Mouse (Mus musculus): ENCODE measurements at regions not wholly inside any gene's neighbourhood (a gene's known extent, or its start where the extent isn't known, plus 50 kb on each side); places are given as distances from the start of the nearest gene placed in this dataset.

DNA sequence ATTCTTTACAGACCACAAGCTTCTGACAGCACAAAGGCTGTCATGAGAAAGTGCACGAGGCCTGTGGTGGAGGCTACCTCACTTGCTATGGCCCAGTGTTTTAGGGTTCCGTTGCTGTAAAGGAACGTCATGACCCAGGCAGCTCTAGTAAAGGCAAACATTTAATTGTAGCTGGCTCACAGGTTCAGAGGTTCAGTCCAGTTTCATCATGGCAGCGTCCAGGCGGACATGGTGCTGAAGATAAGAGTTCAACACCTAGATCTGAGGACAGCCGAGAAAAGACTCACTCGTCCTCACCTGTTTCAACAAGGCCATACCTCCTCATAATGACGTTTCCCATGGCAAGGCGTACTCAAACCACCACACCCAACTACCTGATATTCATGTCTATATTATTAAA is 132.7 kb upstream of the Foxn2 start:
- no peak for DNase-seq

DNA sequence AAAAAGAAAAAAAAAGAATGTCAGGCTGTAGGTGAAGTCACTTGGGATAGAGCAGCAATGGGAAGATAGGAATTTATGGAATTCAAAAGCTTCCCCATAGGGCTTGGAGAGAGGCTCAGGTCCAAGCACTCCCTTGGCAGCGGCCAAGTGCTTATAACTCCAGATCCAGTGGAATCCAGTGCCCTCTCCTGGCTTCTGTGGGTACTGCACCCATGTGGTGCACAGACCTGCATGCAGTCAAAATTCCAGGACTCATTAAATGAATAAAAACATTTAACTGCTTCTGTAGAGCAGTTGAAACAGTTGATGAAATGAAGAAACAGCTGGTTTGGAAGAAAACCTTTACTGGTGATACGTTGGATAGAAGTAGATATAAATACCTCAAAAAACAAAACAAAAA is 127.6 kb upstream of the Foxn2 start:
- peak; percentile 60 for DNase-seq

DNA sequence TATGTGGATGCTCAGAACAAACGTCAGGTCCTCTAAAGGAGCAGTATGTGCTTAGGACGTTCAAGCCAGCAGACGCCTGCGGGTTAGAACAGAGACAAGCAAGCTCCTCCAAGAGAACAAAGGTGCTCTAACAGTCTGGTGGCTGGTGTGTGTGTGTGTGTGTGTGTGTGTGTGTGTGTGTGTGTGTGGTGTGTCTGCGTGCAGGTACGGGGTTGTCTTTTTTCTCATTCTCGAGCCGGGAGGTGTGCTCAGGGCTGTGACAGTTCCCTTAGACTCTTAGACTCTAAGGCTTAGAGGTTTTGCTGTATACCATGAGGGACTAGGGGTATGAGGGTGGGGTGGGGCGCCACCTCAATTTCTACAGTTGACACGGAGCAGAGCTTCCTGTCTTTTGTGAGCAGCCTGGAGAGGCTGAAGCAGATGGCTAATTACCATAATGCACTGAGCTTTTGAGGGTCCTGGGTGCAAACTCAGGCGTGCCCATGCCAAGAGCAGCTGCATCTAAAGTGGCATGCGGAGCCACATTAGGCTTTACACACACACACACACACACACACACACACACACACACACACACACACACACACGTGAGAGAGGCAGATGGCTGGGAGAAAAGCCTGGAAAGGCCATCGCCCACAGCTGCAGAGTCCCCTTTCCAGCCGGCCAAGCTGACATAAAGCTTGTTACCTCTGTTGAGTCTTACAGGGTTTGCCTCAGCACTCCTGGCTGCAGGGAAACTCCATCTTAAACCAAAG is 124.1 kb upstream of the Foxn2 start:
- DNase-seq = peak; percentile 61

DNA sequence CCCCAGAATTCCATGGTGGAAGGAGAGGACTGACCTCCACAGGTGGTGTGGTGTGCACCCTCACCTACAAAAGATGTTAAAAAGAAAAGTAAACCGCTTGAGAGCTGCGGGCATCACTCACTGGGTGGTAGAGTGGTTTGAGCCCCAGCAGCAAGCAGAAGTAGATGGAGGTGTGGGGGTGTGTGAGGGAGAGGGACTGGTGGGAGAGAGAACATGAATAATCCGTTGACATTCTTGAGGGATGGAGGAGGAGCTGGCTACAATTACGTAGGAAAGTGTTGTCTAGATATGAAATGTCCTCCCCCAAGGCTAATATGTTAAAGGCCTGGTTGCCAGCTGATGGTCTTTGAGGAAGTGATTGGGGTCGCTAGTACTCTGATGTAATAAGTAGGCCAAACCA is 123.2 kb upstream of the Foxn2 start:
- DNase-seq = no peak

DNA sequence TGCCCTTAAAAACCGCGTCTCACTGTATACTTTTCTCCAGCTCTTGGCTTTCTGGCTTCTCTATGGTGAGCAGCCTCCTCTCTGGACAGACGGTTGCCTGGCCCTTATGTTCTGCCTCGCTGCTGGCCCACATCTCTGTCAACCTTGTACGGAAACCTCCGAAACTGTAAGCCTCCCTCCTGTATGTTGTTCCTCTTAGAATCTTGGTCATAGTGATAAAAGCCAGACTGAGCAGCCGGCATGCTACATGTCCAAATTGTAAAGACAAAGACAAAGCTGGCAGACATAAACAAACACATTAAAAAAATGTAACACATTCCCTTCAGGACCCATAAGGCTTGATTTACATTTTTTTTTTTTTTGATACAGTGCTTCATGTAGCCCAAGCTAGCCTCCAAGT is 122.7 kb upstream of the Foxn2 start:
- DNase-seq = no peak

DNA sequence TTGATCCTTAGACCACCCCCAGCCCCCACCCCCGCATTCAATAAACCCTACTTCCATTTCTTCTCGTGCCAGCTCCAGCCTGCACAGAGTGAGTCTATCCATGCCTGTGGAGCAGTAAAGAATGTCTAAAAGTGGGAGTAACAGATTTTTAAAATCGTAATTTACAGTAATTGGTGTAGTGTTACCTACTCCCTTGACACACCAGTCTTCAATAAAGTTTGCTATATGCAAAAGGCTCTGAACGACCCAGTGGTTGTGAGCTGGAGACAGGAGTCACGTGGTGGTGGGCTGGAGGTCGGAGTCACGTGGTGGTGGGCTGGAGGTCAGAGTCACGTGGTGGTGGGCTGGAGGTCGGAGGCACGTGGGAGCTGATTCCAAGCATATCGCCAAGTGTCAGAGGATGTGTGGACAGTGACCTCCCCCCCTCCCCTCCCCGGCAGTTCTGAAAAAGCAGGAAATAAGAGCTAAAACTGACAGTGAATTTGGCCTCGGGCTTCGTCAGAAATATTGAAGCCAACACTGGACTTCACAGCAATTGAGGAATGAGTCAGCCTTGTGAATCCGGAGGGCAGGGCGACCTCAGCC is 122.2 kb upstream of the Foxn2 start:
- no peak for DNase-seq

DNA sequence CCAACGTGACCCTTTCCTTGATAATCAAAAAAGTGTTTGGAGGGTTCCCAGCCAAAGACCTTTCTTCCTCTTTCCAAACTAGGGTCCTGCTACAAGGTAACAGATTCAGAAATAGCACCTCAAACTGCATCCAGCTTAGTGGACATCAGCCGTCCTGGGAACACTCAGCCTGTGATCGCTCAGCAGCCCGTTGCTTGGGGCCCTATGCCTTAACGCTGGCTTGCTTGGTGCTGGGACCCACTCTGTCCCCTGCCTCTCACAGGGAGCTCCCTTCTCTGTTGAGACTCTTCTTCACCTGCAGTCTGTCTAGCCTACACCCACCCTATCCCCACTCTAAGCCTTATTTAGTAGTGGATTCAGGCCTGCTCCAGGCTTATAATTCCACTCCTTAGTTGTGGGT is 121.6 kb upstream of the Foxn2 start:
- DNase-seq = no peak

DNA sequence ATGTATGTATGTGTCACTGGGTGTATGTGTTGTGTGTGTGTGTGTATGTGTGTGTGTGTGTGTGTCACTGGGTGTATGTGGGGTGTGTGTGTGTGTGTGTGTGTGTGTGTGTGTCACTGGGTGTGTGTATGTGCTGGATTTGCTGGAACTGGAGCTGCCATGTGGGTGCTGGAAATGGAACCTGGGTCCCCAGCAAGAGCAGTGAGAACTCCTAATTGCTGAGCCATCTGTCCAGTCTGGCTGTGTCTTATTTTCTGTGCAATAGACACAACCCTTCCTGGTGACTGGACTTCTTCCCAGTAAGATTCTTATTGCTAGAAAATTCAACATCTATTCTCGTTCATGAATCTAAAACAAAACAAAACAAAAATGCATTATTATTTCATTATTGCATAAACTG is 119.8 kb upstream of the Foxn2 start:
- no peak for DNase-seq

DNA sequence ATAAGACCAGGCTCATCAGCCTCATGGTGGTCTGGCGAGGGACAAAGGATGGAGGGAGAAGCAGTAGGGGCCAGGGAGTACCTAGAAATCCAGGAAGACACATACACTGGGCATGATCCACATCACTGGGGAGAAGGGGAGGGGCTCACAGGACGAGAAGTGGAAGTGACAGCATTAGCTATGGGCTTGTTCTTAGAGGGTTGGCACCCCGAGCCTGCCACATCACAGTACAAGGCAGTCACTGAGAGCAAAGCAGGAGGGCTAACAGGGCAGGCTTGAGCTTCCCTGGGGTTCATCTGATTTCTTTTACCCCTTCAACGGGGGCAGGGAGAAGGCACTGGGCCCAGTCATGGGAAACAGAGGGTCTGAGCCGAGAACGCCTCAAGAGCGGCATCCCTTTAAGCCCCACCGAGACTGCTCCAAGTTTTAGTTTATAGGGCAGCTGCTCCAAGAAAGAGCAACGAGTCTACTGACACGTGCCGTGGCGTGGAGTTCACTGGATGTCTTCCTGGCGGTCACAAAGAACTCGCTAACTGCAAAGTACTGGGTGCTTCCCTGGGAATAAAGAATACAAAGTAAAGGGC is 115.1 kb upstream of the Foxn2 start:
- no peak for DNase-seq

DNA sequence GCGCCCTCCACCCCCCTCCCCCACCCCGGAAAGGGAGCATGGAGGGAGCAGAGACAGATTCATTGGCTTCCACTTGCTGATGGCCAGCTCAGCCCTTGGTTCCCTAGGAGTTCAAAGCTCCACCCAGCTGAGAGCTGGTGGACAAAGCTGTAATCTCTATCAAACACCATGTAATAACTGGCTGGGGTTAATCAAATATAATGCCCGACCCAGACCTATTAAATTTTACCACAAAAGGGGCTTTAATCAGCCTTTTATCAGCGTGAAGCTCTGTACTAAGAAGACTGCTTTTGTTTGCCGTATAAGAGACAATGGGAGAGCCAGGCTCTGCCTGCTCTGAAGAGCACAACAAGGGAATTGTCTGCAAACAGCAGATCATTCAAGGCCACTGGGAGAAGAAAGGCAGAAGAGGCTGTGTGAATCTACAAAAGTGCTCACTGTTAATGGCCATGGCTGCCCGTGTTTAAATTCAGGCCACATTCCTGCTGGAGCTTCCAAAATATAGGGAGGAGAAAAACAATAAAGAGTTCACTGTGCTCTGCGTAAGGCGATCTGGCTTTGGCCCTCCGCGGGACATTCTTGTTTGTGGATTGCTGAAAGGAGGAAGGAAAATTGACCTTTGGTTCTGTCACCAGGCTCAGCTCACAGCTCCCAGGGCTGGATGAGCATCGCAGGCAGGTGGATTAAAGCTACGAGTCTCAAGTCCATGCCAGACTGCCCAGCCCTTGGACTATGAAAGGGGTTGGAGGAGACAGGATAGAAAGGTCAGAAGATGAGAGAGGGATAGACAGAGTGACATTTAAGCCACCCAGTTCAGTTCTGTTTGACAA is 114.4 kb upstream of the Foxn2 start:
- no peak for DNase-seq

DNA sequence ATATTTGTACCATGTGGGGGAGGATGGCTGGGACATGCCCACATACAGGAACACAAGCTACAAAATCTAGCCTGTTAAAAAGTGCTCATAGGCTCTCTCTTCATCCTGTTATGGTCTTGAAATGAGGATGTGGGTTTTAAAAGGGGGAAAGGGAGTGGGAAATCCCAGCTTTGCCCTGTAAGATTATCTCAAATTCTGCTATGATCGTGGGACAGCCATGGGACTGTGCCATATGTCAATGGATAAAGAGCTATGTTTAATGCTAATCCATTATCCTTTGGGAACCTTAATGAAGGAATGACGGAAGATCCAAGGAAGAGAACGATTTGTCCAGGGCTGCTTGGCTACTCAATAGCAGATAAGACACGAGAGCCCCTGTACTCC is 113.8 kb upstream of the Foxn2 start:
- DNase-seq = no peak

DNA sequence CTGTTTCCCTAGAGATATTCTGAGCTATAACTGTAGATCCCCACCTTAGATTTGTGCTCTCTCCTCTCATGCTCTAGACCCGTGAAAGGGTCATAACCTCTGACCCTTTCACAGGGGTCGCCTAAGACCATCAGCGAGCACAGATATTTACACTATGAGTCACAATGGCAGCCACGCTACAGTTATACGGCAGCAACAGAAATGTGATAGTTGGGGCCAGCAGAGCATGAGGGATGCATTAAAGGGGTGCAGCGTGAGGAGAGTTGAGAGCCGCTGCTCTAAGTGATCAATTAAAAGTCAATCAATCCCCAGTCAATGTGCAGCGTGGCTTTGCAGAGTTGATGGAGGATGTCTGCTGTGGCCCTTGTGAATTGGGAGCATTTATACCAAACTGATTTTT is 112.7 kb upstream of the Foxn2 start:
- no peak for DNase-seq

DNA sequence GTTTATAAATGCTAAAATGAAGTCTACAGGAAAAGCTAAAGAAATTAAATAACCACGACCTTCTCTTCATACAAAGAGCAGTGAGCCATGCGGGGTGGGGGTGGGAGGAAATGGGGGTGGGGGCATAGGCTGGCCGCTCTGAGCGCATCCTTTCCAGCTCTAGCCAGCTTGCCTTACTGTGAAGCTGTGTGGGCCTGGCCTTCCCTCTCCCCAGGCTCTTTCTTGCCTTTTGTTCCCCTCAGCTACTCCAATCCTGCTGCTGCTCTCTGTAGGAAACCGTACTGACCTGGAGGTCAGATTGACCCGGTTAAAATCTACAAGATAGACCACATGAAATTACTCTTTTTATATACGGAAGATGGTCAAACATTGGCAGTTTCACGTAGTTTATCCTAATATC is 111.7 kb upstream of the Foxn2 start:
- no peak for DNase-seq

DNA sequence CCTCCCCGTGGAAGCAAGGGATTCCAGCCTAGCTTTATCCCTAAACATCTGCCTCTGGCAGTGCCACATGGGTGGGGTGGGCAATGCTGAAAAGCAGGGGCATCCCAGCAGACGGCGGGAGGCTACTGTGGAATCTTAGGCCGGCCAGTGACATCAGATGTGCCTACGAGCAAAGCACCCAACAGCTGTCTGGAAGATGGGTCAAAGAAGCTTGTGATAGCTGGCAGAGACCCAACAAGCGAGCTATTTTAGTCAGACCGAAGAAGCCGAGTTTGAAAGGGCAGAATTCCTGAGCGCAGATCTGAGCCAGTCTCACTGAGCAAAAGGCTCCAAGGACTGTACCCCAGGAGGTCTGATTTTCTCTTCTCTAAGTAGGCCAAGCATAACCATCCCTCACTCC is 110.8 kb upstream of the Foxn2 start:
- no peak for DNase-seq

DNA sequence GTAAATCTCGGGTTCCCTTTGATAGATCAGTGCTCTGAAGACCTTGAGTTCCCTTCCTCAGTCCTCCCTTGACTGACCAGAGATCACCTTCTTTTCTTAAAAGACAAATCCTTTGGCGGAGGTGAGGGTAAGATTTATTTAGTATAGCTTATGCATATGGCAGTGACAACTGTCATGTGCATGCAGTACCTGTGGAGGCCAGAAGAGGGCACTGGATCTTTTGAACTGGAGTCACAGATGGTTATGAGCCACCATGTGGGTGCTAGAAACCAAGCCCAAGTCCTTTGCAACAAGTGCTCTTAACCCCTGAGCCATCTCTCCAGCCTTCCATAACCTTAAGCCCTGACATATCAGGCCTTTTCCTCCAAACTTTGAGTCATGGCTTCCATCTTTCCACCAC is 110.4 kb upstream of the Foxn2 start:
- DNase-seq = peak; percentile 25

DNA sequence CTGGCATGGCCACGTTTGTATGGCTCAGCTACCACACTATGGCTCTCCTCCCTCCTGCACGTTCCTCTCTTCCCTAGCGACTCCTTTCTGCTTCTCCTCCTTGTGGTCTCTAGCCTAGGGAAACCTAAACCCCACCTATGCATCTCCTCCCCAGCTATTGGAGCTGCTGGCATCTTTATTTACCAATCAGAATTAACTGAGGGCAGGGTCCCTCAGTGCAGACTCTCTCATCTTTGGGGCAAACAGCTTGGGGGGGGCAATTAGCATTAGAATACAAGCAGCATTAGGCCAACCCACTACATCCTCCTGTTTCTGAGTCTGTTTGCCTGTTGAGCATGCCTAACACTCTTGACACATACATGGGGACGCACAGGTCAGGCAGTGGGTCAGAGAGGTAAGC is 106.7 kb upstream of the Foxn2 start:
- DNase-seq = no peak

DNA sequence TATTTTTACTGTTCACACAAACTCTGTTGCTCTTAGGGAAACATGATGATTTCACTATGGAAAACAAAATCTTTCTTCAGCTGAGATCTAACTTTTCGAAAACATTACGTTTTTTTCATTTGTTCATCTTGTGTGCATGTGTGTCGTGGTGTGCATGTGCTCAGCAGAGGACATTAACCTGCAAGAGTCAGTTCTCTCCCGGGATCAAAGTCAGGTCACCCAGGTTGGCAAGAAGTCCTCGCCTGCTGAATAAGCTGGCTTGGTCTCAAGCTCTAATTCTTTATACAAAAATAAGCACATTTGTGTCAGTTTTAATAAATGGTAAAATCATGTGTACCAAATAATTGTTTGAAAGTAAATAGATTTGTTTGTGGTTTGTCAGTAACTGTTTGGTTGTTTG is 105.2 kb upstream of the Foxn2 start:
- DNase-seq = no peak

DNA sequence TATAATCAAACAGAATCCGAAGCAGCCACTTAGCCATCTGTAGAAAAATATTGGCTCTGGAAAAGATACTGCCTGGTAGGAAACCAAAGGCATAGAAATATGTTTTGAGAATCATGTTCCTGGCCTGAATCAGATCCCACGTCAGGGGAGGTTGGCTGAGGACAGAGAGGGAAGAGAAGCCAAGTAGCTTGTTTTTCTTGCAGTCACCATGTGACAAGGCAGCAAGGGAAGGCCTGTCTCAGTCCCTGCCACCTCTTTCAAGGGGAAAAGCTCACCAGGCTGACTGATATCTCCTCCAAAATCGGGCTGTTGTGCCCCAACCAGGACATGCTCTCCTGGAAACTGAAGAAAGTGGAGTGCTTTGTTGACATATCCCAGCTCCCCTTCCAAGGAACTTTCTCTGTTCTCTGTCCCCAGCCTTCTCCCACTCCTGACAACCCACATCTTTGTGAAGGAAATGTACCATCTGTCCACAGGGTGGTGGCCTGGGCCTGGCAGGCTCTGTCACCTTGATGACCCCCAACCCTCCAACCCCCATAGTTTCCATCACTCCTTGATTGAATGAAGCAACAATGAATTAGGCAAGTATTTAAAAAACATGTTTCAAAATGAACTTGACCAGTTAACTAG is 104.3 kb upstream of the Foxn2 start:
- no peak for DNase-seq

DNA sequence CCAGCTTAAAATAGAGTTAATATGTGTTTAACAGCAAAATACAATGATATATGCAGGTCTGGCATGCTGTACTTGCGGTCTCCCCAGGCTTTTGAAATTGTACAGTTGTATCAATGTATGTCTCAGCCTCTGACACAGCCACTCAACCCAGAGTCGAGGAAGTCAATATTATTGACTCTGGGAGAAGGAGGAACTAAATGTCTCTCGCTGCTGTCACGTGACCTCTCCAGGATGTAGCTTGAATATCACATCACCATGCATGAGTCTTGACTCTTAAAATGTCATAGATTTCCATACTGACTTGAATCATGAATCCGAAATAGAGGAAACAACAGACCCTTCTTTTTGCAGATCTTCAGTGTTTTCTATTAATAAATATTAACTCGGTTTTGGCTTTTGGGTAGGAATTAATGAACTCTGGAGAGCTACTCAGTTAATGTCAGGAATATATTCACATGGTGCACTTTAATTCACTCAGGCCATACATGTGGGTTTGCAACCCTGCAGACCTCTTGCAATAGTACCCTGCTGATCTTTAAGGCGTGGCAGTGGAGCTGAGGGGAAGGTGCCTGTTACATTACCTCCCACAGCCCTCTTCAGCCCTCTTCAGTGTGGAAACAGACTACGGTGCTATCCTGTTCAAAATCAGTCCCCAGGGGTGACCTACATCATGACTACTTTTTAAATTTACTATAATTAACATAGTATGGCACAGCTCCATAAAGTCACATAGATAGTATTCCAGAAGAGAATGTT is 102.7 kb upstream of the Foxn2 start:
- no peak for DNase-seq

DNA sequence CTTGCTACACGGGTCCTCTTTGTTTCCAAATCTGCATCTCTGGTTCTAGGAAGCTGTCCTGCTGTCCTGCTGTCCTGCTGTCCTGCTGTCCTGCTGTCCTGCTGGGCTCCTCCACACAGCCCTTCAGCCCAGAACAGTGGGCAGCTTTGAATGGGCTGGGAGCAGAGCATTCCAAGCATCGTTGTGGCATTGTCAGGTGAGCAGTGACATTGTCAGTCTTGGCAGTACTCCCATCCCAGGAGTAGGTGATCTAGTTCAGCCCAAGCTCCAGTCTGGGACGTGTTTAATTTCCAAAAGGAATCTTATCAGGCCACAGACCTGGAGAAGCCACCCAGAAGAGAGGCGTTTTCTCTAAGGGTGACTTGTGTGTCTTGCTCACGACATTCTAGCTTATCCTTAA is 99.4 kb upstream of the Foxn2 start:
- DNase-seq = no peak

DNA sequence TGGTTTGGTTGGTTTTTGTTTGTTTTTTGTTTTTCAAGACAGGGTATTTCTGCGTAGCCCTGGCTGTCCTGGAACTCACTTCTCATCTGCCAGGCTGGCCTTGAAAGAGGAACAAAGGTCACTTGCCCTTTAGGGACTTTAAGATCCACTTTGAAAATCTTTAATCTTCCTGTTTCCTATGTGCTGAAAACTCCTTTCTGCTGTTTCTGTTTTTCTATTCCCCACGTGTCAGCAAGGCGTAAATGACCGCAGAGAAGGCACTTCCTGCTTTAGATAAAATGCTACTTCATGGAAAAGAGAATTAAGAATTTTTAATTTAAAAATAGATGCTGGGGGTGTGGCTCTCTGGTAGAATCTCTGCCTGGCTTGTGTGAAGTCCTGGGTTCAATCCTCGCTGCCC is 98.9 kb upstream of the Foxn2 start:
- DNase-seq = no peak

DNA sequence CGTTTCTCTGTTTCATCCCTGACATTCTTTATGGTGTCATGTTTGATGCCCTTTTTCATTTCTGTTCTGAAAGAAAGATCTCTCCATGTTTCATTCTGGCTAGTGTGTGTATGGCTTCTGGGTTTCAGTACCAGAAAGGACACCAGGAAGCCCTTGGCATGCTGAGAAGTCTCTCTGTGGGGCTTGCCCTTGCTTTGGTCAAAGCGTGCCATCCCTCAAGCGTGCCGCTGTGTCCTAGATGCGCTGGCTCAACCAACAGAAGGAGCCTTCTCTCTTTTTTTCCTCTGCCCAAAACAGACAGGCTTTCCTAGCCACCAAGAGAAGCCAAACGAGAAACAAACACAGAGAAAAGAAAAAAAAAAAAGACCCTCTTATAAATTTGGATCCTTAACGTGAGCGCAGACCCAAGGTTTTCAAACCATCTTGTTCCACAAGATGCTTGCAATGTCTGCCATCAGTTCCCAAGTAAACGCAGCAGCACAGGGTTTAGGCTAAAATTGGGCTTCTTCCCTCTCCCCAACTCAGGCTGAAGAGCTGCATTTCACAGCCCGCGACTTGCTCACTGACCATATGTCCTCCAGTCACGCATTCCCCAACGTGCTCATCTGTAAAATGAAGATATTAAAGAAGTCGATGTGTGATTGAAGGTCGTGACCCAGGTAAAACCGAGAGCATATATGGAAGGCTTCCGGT is 97.3 kb upstream of the Foxn2 start:
- no peak for DNase-seq

All from thymus, postnatal 4 days (tissue).